Mouse (Mus musculus): ENCODE measurements around the gene Pole4. TPM values are rescaled to one million over a fixed set of nuclear protein-coding genes. Genes with fewer than 3 reads are reported as not detected.
"Not testable (repeated sequence)": the region's sequence is repeated elsewhere in the genome, so short reads cannot be mapped to it uniquely, and the experiment has no call there.

Pole4 gene
- polyA plus RNA-seq, 1 experiment from 2014 or later, result 105 TPM

DNA sequence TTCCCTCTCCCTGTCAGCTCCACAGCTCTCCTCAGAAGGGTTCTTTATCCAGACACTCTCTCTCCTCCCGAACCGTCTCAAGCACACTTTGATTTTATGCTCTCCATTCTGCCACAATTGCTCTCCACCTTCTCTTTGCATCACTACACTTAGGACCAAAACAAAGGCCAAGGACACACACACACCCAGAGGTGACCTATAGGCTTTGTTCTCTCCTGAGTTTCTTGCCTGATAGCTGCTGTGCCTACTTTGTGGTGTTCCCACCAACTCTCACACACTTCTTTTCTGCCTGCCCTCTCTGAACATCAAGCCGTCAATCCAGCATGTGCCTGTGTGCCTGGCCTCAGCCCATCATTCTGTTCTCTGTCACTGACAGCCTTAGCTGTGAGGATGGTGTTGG, 2.6 kb upstream of the Pole4 start:
- Histone ChIP-seq H3K27ac (no peak overlapping the region), H3K4me1 (no peaks in the 10 kb centered on the region), H3K4me2 (replicated peaks) (no peak overlapping the region), H3K9ac (no peak overlapping the region), H3K4me3 (no peak overlapping the region), H3K36me3 (no peaks in the 10 kb centered on the region), H3K27me3 (no peaks in the 10 kb centered on the region), H3K9me3 (no peaks in the 10 kb centered on the region)
- no peak for ATAC-seq (ENCODE audit: insufficient number of reproducible peaks, insufficient read depth, low FRiP score, low TSS enrichment)
- 86% methylated on average over 3 of the region's 3 CpGs for WGBS

GRCm38 (mm10) chr6:82707241-82707640, 2.1 kb upstream of the Pole4 start:
- H3K27me3 ChIP-seq, result no peaks in the 10 kb centered on the region
- no peak overlapping the region for H3K9ac ChIP-seq
- no peak for ATAC-seq (ENCODE audit: insufficient number of reproducible peaks, insufficient read depth, low FRiP score, low TSS enrichment)
- no peaks in the 10 kb centered on the region for H3K9me3 ChIP-seq
- no peak overlapping the region for H3K4me2 ChIP-seq (replicated peaks)
- H3K36me3 ChIP-seq, result no peaks in the 10 kb centered on the region
- H3K4me3 ChIP-seq, result no peak overlapping the region
- WGBS, result 89% methylated on average over 10 of the region's 10 CpGs
- H3K27ac ChIP-seq, result no peak overlapping the region
- H3K4me1 ChIP-seq, result no peaks in the 10 kb centered on the region

GRCm38 (mm10) chr6:82703710-82704109, 1.5 kb downstream of the Pole4 start:
- Histone ChIP-seq H3K27me3 (no peaks in the 10 kb centered on the region), H3K27ac (no peak overlapping the region), H3K9ac (no peak overlapping the region), H3K4me2 (replicated peaks) (no peak overlapping the region), H3K36me3 (no peaks in the 10 kb centered on the region), H3K4me1 (peaks cover 7% of the 10 kb centered on the region; the same call in 1 of the 2 replicates), H3K9me3 (no peaks in the 10 kb centered on the region), H3K4me3 (no peak overlapping the region)
- ATAC-seq (ENCODE audit: insufficient number of reproducible peaks, insufficient read depth, low FRiP score, low TSS enrichment), result no peak
- WGBS, result 86% methylated on average over 3 of the region's 3 CpGs

DNA sequence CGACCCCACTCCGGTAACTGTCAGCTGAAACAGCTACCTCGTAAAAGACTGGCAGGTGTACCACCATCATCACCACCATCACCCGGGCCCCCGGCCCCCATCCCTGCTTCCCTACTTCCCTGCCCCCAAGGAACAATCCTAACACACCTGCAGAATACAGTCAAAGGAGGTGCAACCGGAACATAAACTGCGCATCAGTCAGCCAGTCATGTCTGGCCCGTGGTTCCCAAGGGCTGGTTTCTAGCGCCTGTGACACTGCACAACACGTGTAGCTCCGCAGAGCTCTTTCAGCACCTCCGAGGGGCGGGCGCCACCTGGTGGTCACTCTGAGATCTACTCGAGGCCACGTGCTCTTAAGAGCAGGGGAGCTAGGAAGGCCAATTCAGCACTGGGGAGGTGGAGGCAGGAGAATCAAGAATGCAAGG, 2.6 kb downstream of the Pole4 start:
- H3K4me2 ChIP-seq (replicated peaks), result no peak overlapping the region
- no peaks in the 10 kb centered on the region for H3K36me3 ChIP-seq
- H3K4me1 ChIP-seq, result peaks cover 7% of the 10 kb centered on the region; the same call in 1 of the 2 replicates
- H3K4me3 ChIP-seq, result no peak overlapping the region
- 33% methylated on average over 16 of the region's 16 CpGs for WGBS
- H3K27ac ChIP-seq, result no peak overlapping the region
- peak; percentile 35; the same call in 1 of the 2 replicates for ATAC-seq (ENCODE audit: insufficient number of reproducible peaks, insufficient read depth, low FRiP score, low TSS enrichment)
- H3K9me3 ChIP-seq, result no peaks in the 10 kb centered on the region
- no peak overlapping the region for H3K9ac ChIP-seq
- no peaks in the 10 kb centered on the region for H3K27me3 ChIP-seq

- no peak overlapping the region for H3K27ac ChIP-seq
- no peak overlapping the region for H3K4me3 ChIP-seq
- no peak overlapping the region for H3K9ac ChIP-seq
- no peak for ATAC-seq (ENCODE audit: insufficient number of reproducible peaks, insufficient read depth, low FRiP score, low TSS enrichment)
- no peaks in the 10 kb centered on the region for H3K36me3 ChIP-seq
- 63% methylated on average over 6 of the region's 6 CpGs for WGBS
- H3K9me3 ChIP-seq, result no peaks in the 10 kb centered on the region
- H3K4me1 ChIP-seq, result peaks cover 7% of the 10 kb centered on the region; the same call in 1 of the 2 replicates
- H3K27me3 ChIP-seq, result no peaks in the 10 kb centered on the region
- H3K4me2 ChIP-seq (replicated peaks), result no peak overlapping the region
Observed at GRCm38 (mm10) chr6:82701296-82701695, 3.9 kb downstream of the Pole4 start.

- Histone ChIP-seq H3K4me3 (no peak overlapping the region), H3K4me2 (replicated peaks) (no peak overlapping the region), H3K4me1 (peaks cover 7% of the 10 kb centered on the region; the same call in 1 of the 2 replicates), H3K9me3 (no peaks in the 10 kb centered on the region), H3K36me3 (no peaks in the 10 kb centered on the region), H3K27ac (no peak overlapping the region), H3K9ac (no peak overlapping the region), H3K27me3 (no peaks in the 10 kb centered on the region)
- 23% methylated on average over 5 of the region's 5 CpGs for WGBS
- no peak for ATAC-seq (ENCODE audit: insufficient number of reproducible peaks, insufficient read depth, low FRiP score, low TSS enrichment)
Observed at GRCm38 (mm10) chr6:82699831-82700230, 5.3 kb downstream of the Pole4 start.

DNA sequence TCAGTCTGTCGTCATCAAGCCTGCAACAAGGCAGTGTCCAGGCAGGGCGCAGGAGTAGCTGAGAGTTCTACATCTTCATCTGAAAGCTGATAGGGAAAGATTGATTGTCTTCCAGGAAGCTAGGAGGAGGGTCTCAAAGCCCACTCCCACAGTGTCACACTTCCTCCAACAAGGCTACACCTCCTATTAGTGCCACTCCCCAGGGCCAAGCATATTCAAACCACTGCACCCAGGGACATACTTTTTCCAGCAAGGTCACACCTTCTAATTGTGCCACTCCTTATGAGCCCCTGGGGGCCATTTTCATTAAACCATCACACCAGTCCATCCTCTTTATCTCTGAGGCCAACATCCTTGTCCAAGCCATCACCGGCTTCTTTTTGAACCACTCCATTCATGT, 8.4 kb downstream of the Pole4 start:
- Histone ChIP-seq H3K27ac (no peak overlapping the region), H3K36me3 (no peaks in the 10 kb centered on the region), H3K4me2 (replicated peaks) (no peak overlapping the region), H3K9me3 (no peaks in the 10 kb centered on the region), H3K9ac (no peak overlapping the region), H3K27me3 (no peaks in the 10 kb centered on the region), H3K4me1 (peaks cover 7% of the 10 kb centered on the region; the same call in 1 of the 2 replicates), H3K4me3 (no peak overlapping the region)
- no peak for ATAC-seq (ENCODE audit: insufficient number of reproducible peaks, insufficient read depth, low FRiP score, low TSS enrichment)
- 88% methylated on average over 3 of the region's 3 CpGs for WGBS

- Histone ChIP-seq H3K4me1 (peaks cover 2% of the 10 kb centered on the region; the same call in 1 of the 2 replicates), H3K4me3 (no peak overlapping the region), H3K27me3 (no peaks in the 10 kb centered on the region), H3K36me3 (no peaks in the 10 kb centered on the region), H3K4me2 (replicated peaks) (no peak overlapping the region), H3K9me3 (no peaks in the 10 kb centered on the region), H3K27ac (no peak overlapping the region), H3K9ac (no peak overlapping the region)
- 56% methylated on average over 13 of the region's 13 CpGs for WGBS
- no peak for ATAC-seq (ENCODE audit: insufficient number of reproducible peaks, insufficient read depth, low FRiP score, low TSS enrichment)
Observed at GRCm38 (mm10) chr6:82694668-82695067, 10.5 kb downstream of the Pole4 start.

DNA sequence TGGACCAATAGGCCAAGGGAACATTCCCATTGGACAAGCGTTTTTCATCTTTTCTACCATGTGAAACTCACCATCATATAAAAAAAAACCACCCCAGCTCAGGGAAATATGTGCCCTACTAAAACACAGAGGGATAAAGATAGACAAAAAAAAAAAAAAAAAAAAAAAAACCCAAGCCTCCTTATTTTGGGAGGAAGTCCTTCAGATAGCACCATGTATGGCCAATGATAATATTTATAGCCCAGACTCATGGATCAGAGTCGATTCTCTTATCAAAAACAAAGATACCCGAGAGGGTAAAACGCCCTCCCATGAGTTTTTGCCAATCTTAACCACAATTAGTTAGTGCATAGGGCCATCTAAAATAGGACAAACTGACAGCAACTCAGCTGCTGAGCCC, 15.7 kb downstream of the Pole4 start:
- Histone ChIP-seq H3K9ac (no peak overlapping the region), H3K9me3 (no peaks in the 10 kb centered on the region)
- ATAC-seq (ENCODE audit: insufficient number of reproducible peaks, insufficient read depth, low FRiP score, low TSS enrichment), result no peak

DNA sequence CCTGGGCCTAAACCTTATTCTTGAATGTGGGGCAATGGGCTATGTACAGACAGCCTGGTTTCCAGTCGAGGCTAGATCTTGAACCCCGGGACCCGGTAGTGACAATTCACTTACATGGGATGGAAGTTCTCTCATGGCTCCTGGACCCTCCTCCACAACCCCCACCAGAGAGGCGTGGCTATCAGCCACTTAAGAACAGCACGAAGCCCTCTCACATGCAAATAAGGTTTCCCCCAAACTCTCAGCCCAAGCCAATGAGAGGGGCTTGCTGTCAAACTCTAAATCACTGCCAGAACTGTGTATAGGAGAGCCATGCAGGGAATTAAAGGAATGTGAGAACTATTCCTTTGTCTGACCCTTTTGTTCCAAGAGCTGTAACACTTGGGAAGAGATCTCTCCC, 16.6 kb downstream of the Pole4 start:
- not testable (repeated sequence) for H3K27ac ChIP-seq; ATAC-seq (ENCODE audit: insufficient number of reproducible peaks, insufficient read depth, low FRiP score, low TSS enrichment); H3K9me3 ChIP-seq; H3K4me1 ChIP-seq; H3K36me3 ChIP-seq; H3K4me2 ChIP-seq (replicated peaks); H3K4me3 ChIP-seq; H3K27me3 ChIP-seq; H3K9ac ChIP-seq
- WGBS, result 62% methylated on average over 5 of the region's 5 CpGs

More for the DNA sequence above, 15.7 kb downstream of the Pole4 start:
- Histone ChIP-seq H3K4me2 (replicated peaks) (no peak overlapping the region), H3K36me3 (no peaks in the 10 kb centered on the region), H3K4me3 (no peak overlapping the region), H3K4me1 (no peaks in the 10 kb centered on the region), H3K27me3 (no peaks in the 10 kb centered on the region), H3K27ac (no peak overlapping the region)
- WGBS, result 87% methylated on average over 4 of the region's 4 CpGs

GRCm38 (mm10) chr6:82684136-82684535, 21.0 kb downstream of the Pole4 start:
- Histone ChIP-seq H3K4me1 (no peaks in the 10 kb centered on the region), H3K4me3 (no peak overlapping the region), H3K4me2 (replicated peaks) (no peak overlapping the region), H3K36me3 (no peaks in the 10 kb centered on the region), H3K27me3 (no peaks in the 10 kb centered on the region), H3K27ac (no peak overlapping the region), H3K9me3 (no peaks in the 10 kb centered on the region), H3K9ac (no peak overlapping the region)
- ATAC-seq (ENCODE audit: insufficient number of reproducible peaks, insufficient read depth, low FRiP score, low TSS enrichment), result no peak

DNA sequence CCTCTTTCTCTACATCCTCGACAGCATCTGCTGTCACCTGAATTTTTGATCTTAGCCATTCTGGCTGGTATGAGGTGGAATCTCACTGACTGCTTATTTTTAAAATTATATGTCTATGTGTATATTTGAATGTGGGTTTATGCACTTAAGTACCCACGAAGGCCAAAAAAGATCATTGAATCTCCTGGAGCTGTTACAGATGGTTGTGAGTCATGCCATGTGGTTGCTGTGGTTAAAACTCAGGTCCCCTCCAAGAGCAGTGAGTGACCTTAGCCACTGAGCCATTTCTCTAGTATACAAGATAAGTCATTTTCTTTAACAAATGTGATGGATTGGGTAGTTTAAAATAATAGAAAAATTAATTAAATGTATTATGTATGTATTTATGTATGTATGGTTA, 25.9 kb downstream of the Pole4 start:
- H3K9ac ChIP-seq; H3K9me3 ChIP-seq; H3K36me3 ChIP-seq; ATAC-seq (ENCODE audit: insufficient number of reproducible peaks, insufficient read depth, low FRiP score, low TSS enrichment); H3K27me3 ChIP-seq; H3K4me3 ChIP-seq; H3K27ac ChIP-seq; H3K4me1 ChIP-seq; H3K4me2 ChIP-seq (replicated peaks): not testable (repeated sequence)
- 83% methylated on average over 2 of the region's 2 CpGs for WGBS

- 75% methylated on average over 3 of the region's 3 CpGs for WGBS
- H3K9me3 ChIP-seq; H3K36me3 ChIP-seq; H3K9ac ChIP-seq; H3K27ac ChIP-seq; ATAC-seq (ENCODE audit: insufficient number of reproducible peaks, insufficient read depth, low FRiP score, low TSS enrichment); H3K4me1 ChIP-seq; H3K27me3 ChIP-seq; H3K4me3 ChIP-seq; H3K4me2 ChIP-seq (replicated peaks): not testable (repeated sequence)
Observed at GRCm38 (mm10) chr6:82677629-82678028, 27.5 kb downstream of the Pole4 start.
